Mouse (Mus musculus): ENCODE data around the gene Olfr645.

Gene Olfr645

GRCm38 (mm10) chr7:104085365-104085764, at the start of gene Olfr645:
Olfr645 (minus strand) TSS chr7:104085465.
- no peak for DNase-seq (ENCODE audit: low spot score in 2 of 2)

DNA sequence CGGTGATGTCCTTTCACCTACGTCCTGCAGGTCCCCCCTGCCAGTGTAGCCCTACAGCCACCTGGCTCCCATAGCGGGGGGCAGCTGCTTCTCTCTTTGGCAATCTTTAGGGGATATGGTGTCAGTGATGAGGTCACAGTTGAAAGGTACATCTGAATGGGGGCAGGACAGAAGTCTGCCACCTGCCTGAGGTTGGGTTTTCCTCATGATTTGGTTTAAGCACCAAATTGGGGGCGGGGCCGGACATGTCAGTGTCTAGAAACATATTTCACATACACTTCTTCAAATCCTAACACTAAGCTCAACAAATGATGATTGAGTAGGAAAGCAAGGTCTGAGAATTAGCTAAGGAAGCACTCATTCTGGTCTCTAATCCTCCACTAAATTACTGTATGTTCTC, 44.5 kb upstream of the Olfr645 start, which contains the start of gene Ubqln5:
Gene Ubqln5 (minus strand): TSS at position 101 of the 400 bp plus-strand sequence.
- no peak for DNase-seq (ENCODE audit: low spot score in 2 of 2)

- DNase-seq (ENCODE audit: low spot score in 2 of 2): no peak
These were observed 19.4 kb upstream of the Olfr645 start, which contains the start of gene Olfr646 for GRCm38 (mm10) chr7:104104757-104104972. Olfr646 (plus strand) TSS chr7:104104873.

- DNase-seq (ENCODE audit: low spot score in 2 of 2): no peak
These were observed 18.9 kb upstream of the Olfr645 start for GRCm38 (mm10) chr7:104103913-104104756.

GRCm38 (mm10) chr7:104071769-104072168, 13.5 kb downstream of the Olfr645 start, which contains the start of gene Olfr644:
Olfr644 (minus strand) TSS chr7:104071869.
- no peak for DNase-seq (ENCODE audit: low spot score in 2 of 2)

- no peak for DNase-seq (ENCODE audit: low spot score in 2 of 2)
These were observed 23.9 kb downstream of the Olfr645 start, which contains the start of gene 4930516K23Rik for GRCm38 (mm10) chr7:104061345-104061744. 4930516K23Rik (minus strand) TSS chr7:104061445.

- DNase-seq (ENCODE audit: low spot score in 2 of 2): no peak
These were observed 26.1 kb downstream of the Olfr645 start for GRCm38 (mm10) chr7:104059215-104059614.

GRCm38 (mm10) chr7:104052566-104052965, 32.7 kb downstream of the Olfr645 start, which contains the start of gene Olfr642:
Olfr642 (minus strand) TSS chr7:104052666.
- no peak for DNase-seq (ENCODE audit: low spot score in 2 of 2)

DNA sequence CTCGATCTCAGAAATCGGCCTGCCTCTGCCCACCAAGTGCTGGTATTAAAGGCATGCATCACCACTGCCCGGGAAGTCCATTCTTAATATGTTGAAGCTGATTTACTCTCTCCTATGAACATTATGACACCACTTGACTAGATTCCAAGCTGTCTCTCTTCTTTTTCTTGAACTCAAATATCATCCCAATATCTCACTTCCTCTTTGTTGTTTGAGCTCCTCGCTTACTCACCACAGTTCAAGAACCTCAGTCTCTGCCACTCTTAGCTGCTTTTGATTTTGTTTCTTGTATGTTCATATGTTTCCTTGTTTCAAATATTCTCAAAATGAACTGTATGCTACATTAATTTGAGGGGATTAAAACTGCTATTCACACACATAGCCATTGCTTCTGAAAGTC, 34.5 kb downstream of the Olfr645 start:
- DNase-seq (ENCODE audit: low spot score in 2 of 2): no peak

DNA sequence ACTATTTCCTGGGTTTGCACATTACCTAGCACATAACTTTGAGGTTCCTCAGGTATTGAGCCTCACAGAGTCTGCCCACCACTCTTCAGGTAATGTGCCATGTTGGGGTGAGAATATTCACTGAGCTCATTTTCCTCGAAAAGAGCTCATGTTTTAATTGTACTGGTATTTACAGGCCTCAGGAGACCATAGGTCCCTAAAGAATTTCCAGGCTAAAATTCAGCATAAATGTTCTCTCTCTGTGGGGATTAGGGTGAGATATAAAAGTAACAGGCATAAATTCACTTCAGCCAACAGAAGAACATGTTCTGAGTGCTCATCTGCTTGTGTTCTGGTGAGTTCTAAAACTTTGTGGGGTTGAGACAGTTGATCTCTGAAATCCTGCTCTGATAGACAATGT, 50.1 kb downstream of the Olfr645 start, which contains the start of gene Olfr641:
Gene Olfr641 (plus strand): TSS at position 301 of the 400 bp plus-strand sequence.
- DNase-seq (ENCODE audit: low spot score in 2 of 2): no peak

Measured in spleen, postnatal 4 days (tissue).